Mouse (Mus musculus) embryonic facial prominence, embryonic 14.5 days (tissue): ENCODE data around the gene Sgcd. TPM values are rescaled to one million over a fixed set of nuclear protein-coding genes. Genes with fewer than 3 reads are reported as not detected.

ENCODE experiments used
- ATAC-seq: fragments of 200-750 bp; cut with Nextera tagmentation; 2 replicates; pipeline ENCODE4 v1.8.0; 2017; ENCODE audit warnings: low read depth, moderate number of reproducible peaks, moderate TSS enrichment
- DNase-seq: peaks from one replicate; pipeline ENCODE4 v3.0.0-alpha.2; 2015; ENCODE audit warnings: low spot score
- H3K27ac ChIP-seq: fragments of 300-500 bp; sonication (generic); replicated peaks from 2 replicates; pipeline ENCODE4 v1.5.1; 2014; ENCODE audit warnings: low read depth, mild to moderate bottlenecking, low read length, moderate library complexity
- H3K27me3 ChIP-seq: fragments of 300-500 bp; sonication (generic); replicated peaks from 2 replicates; pipeline ENCODE4 v1.6.1; 2014; ENCODE audit warnings: low read length; ENCODE audit not compliant: control insufficient read depth, insufficient read depth
- H3K36me3 ChIP-seq: fragments of 300-500 bp; sonication (generic); 2 replicates; pipeline ENCODE4 v1.6.1; 2014; ENCODE audit warnings: low read length, mixed read lengths; ENCODE audit not compliant: control insufficient read depth, insufficient read depth
- H3K4me1 ChIP-seq: fragments of 300-500 bp; sonication (generic); 2 replicates; pipeline ENCODE4 v1.6.1; 2014; ENCODE audit warnings: antibody characterized with exemption, low read length; ENCODE audit not compliant: control insufficient read depth, insufficient read depth
- H3K4me2 ChIP-seq: fragments of 300-500 bp; sonication (generic); 2 replicates; pipeline ENCODE4 v1.6.1; 2014; ENCODE audit warnings: low read depth, mild to moderate bottlenecking, low read length, moderate library complexity, mixed read lengths
- H3K4me3 ChIP-seq: fragments of 300-500 bp; sonication (generic); 2 replicates; pipeline ENCODE4 v1.5.1; 2014; ENCODE audit warnings: low read depth, mild to moderate bottlenecking, low read length
- H3K9ac ChIP-seq: fragments of 300-500 bp; sonication (generic); 2 replicates; pipeline ENCODE4 v1.6.1; 2014; ENCODE audit warnings: low read depth, mild to moderate bottlenecking, low read length, moderate library complexity, mixed read lengths
- H3K9me3 ChIP-seq: fragments of 300-500 bp; sonication (generic); 2 replicates; pipeline ENCODE4 v1.6.1; 2016; ENCODE audit warnings: low read length; ENCODE audit not compliant: control insufficient read depth
- WGBS: fragments of 180-500 bp; shearing (Covaris S2); extraction: QIAGEN DNeasy Blood & Tissue Kit; methylation state at CpG from one replicate; pipeline ENCODE4 v1.1.7; 2014; 5-methylcytosine and 5-hydroxymethylcytosine counted together
- polyA plus RNA-seq: library from polyadenylated mRNA; unstranded; fragments of >200 nt; fragmentation: Nextera tagmentation; extraction: Ambion mirVana; gene quantifications from 2 replicates; pipeline ENCODE4 v1.2.1, GENCODE M21; 2014

Gene Sgcd
- polyA plus RNA-seq, 1 experiment from 2014 or later, result 12.0 TPM

DNA sequence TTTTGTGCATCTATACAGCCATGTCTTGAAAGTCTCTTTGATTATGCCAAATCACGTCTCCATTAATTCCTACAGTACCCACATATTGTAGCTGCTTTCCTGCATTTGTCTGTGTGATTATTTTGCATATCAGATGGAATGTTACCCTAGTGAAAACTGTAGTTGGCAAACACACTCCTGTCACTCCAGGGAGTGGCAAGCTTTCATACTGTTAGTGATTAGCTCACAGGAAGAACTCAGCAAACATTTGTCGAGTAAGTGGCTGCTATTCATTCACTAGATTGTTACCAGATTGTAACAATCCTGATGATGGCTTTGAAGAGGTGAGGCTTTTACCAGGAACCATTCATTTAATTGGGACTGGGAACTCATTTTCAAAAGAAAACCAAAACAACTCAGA, 645.3 kb downstream of the Sgcd start:
- ATAC-seq, result no peak
- DNase-seq, result no peak
- no peaks in the 10 kb centered on the region for H3K27me3 ChIP-seq

DNA sequence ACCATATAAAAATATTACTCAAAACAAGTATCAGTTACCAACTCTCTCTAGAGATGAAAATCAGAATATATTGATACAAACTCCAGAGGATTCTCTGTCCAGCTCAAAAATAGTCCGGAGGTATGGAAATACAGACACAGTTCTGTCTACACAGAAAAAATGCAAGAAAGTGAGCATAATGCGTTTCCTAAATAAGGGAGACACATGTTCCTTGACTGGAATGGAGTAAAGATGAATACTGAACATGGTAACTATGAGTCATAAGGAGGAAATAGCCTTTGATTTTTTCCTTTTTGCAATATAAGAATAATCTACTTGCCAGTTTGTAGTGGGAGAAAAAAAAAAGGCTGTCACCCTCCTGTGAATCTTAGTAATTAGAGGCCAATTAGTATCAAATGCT, 655.1 kb downstream of the Sgcd start:
- no peaks in the 10 kb centered on the region for H3K4me1 ChIP-seq
- DNase-seq (no peak), ATAC-seq (no peak)
- H3K4me2 ChIP-seq, result no peak overlapping the region
- no peak overlapping the region for H3K4me3 ChIP-seq
- no peak overlapping the region for H3K9ac ChIP-seq
- no peaks in the 10 kb centered on the region for H3K9me3 ChIP-seq
- no peak overlapping the region for H3K27ac ChIP-seq
- no peaks in the 10 kb centered on the region for H3K36me3 ChIP-seq
- no peaks in the 10 kb centered on the region for H3K27me3 ChIP-seq
- 78% methylated on average over 2 of the region's 2 CpGs for WGBS

More for the DNA sequence above, 645.3 kb downstream of the Sgcd start:
- WGBS, result 27% methylated on average over 2 of the region's 2 CpGs
- Histone ChIP-seq H3K9ac (no peak overlapping the region), H3K9me3 (no peaks in the 10 kb centered on the region), H3K27ac (no peak overlapping the region), H3K4me1 (no peaks in the 10 kb centered on the region), H3K4me2 (no peak overlapping the region), H3K36me3 (no peaks in the 10 kb centered on the region), H3K4me3 (no peak overlapping the region)

DNA sequence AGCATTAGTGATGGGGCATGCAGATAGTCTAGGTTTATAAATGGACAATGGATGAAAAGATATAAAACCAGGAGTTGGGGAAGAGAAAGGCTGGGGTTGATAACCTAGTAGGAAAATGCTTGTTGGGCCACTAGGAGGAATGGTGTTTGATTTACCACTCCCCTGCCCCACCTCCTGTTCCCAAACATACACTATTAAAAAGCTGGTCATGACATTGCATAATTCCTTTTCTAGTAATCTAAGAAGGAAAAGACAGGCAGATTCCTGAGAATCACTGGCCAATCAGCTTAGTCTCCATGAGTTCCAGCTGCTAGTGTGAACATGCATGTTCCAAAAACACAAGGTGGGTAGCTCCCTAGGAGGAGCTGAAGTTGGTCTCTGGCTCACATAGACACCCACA, 683.2 kb downstream of the Sgcd start:
- H3K4me3 ChIP-seq, result no peak overlapping the region
- no peak for ATAC-seq
- no peak overlapping the region for H3K9ac ChIP-seq
- no peaks in the 10 kb centered on the region for H3K36me3 ChIP-seq
- no peaks in the 10 kb centered on the region for H3K27me3 ChIP-seq
- no peak overlapping the region for H3K4me2 ChIP-seq
- H3K4me1 ChIP-seq, result no peaks in the 10 kb centered on the region
- DNase-seq, result no peak
- H3K9me3 ChIP-seq, result no peaks in the 10 kb centered on the region
- H3K27ac ChIP-seq, result no peak overlapping the region

DNA sequence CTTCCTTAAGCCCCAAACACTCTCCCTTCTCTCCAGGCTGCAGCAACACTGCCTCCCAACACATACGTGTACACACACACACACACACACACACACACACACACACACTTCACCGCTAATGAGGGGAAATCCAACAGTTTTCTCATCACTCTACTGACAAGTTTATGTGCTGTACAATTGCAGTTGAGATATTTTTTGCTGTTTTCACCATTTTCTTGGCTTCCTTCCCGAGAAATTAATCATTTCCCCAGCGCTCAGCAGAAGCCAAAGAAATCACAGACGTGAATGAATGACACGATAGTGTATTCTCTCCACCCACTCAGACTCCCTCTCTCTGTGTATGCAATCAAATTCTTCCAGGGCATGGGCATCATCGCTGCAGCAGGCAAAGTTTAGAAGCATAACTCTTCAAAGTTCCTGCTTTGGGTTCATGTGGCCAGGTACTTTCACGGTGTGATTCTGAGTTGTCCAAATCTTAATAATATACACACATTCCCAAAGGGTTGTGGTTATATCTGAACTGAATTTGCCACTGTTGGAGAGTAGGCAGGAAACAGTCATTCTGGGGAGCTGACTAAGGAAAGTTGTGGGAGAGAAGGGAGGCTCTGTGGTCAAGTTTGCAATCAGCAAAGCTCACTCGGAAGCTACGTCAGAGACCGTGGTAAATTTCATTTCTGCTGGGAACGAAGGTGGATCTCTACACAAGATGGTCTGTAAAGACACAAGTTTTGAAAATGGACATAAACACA, 683.9 kb downstream of the Sgcd start:
- no peak overlapping the region; the same call in 1 of the 2 replicates for H3K27ac ChIP-seq
- DNase-seq (peak; percentile 61), ATAC-seq (no peak; the same call in 1 of the 2 replicates)
- H3K27me3 ChIP-seq, result no peaks in the 10 kb centered on the region
- no peaks in the 10 kb centered on the region for H3K4me1 ChIP-seq
- no peaks in the 10 kb centered on the region for H3K9me3 ChIP-seq
- H3K36me3 ChIP-seq, result no peaks in the 10 kb centered on the region
- no peak overlapping the region for H3K4me2 ChIP-seq
- H3K9ac ChIP-seq, result no peak overlapping the region
- no peak overlapping the region for H3K4me3 ChIP-seq
- WGBS, result 65% methylated on average over 12 of the region's 12 CpGs

DNA sequence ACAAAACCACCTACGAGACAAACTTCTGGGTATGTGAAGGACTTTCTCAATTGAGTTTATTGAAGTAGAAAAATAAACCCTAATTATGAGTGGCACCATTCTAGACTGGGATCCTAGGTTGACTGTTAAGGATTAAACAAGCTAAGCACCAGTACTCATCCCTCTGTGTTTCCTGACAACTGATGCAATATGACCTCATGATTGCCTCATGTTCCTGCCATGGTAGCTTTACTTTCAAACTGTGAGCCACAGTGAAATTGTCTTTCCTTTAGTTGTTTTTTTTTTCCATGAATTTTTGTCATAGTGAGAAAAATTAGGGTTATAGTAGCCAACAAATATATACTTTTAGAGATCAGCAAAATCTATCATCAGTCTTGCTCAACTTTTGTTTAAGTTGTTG, 689.0 kb downstream of the Sgcd start:
- H3K27ac ChIP-seq, result no peak overlapping the region
- no peak overlapping the region for H3K4me2 ChIP-seq
- no peaks in the 10 kb centered on the region for H3K36me3 ChIP-seq
- no peak overlapping the region for H3K9ac ChIP-seq
- DNase-seq (no peak), ATAC-seq (no peak)
- H3K4me3 ChIP-seq, result no peak overlapping the region
- H3K9me3 ChIP-seq, result no peaks in the 10 kb centered on the region
- no peaks in the 10 kb centered on the region for H3K27me3 ChIP-seq
- H3K4me1 ChIP-seq, result no peaks in the 10 kb centered on the region
- WGBS, result 81% methylated on average over 1 of the region's 1 CpGs

DNA sequence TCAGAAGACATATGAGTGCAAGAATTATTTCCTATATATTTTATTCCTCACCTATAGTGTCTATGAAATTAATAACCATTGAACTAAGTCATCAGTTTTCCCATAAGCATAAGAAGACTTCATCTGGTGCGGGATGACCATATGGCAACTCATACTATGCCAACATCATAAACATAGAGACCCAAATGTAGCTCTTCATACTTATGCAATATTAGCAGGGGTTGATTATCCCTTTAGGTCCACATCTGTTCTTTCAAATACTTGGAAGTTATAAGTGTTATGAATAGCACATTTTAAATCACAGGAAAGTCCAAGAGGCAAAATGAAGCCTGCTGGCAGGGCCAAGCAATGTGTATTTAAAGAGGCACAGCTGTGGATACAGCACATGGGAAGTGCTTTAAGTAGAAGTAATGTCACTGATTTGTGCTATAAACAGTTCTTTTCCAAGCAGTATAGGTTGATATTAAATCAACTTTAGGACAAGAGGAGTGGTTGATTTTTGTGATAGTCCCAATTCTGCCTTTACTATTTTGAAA, 690.9 kb downstream of the Sgcd start:
- Histone ChIP-seq H3K4me1 (no peaks in the 10 kb centered on the region), H3K9ac (no peak overlapping the region), H3K27ac (no peak overlapping the region), H3K9me3 (no peaks in the 10 kb centered on the region), H3K36me3 (no peaks in the 10 kb centered on the region), H3K4me2 (no peak overlapping the region), H3K4me3 (no peak overlapping the region), H3K27me3 (no peaks in the 10 kb centered on the region)
- WGBS, result 83% methylated on average over 1 of the region's 1 CpGs
- ATAC-seq (no peak), DNase-seq (peak; percentile 35)

DNA sequence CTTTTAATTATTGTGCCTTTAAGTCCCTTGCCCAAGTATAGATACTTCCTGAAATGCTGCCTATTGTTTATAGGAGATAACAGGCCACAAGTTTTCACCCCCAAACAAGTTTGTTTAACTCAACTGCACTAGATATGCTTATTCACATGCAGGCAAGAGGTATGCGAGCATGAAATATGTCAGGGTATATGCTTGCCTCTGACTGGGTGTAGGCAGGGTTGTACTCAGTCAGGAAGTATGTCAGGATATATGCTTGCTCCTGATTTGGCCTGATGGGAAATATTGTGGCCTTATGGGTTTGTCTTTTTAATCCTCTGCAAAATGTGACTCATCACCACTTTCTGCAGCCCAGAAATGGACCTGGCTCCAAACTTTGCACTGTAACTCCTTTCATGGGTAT, 694.0 kb downstream of the Sgcd start:
- Histone ChIP-seq H3K4me2 (no peak overlapping the region), H3K36me3 (no peaks in the 10 kb centered on the region), H3K9ac (no peak overlapping the region), H3K4me1 (no peaks in the 10 kb centered on the region), H3K27ac (no peak overlapping the region), H3K9me3 (no peaks in the 10 kb centered on the region), H3K27me3 (no peaks in the 10 kb centered on the region), H3K4me3 (no peak overlapping the region)
- DNase-seq (no peak), ATAC-seq (no peak)
- 88% methylated on average over 1 of the region's 1 CpGs for WGBS

DNA sequence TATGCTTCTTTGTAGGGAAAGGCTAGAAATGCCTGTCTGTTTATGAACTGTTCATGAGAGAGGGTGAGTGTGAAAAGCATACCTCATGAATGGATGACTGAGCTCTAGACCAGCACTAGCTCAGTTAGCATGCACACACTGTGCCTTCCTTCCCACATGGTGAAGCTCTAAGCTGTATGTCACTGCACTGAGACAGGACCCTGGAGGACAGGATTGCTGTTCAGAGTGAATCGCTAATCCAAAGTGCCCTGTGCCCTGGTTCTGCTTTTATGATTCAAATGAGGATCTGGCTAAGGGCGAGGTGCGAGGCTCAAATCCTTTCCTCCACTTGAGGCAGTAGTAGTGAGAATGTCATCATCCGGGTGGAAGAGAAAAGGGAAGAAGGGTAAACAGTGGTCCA, 712.2 kb downstream of the Sgcd start:
- H3K9ac ChIP-seq, result no peak overlapping the region
- WGBS, result 61% methylated on average over 4 of the region's 4 CpGs
- DNase-seq (no peak), ATAC-seq (no peak)
- H3K27ac ChIP-seq, result no peak overlapping the region
- H3K36me3 ChIP-seq, result no peaks in the 10 kb centered on the region
- H3K4me2 ChIP-seq, result no peak overlapping the region
- no peaks in the 10 kb centered on the region for H3K27me3 ChIP-seq
- no peak overlapping the region for H3K4me3 ChIP-seq
- no peaks in the 10 kb centered on the region for H3K9me3 ChIP-seq
- H3K4me1 ChIP-seq, result no peaks in the 10 kb centered on the region

DNA sequence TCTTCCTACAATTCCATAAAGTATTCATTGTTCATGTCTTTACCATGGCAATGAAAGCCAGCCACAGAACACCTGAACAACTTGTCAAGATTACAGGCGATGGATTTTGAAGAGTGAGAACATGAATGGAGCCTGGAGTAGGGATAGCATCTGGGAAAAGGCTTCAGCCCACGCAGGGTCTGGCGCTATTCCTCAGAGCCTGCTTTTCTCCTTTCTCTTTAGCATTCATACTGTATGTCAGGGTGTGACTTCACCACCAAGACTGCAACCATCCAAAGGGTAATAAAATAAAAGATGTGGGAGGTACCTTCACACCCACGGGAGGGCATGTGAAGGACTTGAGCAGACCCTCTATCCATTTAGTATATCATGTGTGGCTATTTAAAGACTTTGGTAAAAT, 720.2 kb downstream of the Sgcd start:
- H3K4me2 ChIP-seq, result no peak overlapping the region
- no peak for DNase-seq
- ATAC-seq, result no peak
- H3K4me3 ChIP-seq, result no peak overlapping the region
- no peak overlapping the region for H3K9ac ChIP-seq
- no peaks in the 10 kb centered on the region for H3K27me3 ChIP-seq
- no peaks in the 10 kb centered on the region for H3K4me1 ChIP-seq
- H3K36me3 ChIP-seq, result no peaks in the 10 kb centered on the region
- WGBS, result 85% methylated on average over 4 of the region's 4 CpGs
- H3K9me3 ChIP-seq, result no peaks in the 10 kb centered on the region
- no peak overlapping the region for H3K27ac ChIP-seq
